Mouse (Mus musculus): ENCODE results near the gene Zfp687. TPM values are rescaled to one million over a fixed set of nuclear protein-coding genes. Genes with fewer than 3 reads are reported as not detected.
A peak's percentile ranks its signal among the peaks of the same experiment; 100 is the strongest.
"Not testable (repeated sequence)": the region's sequence is repeated elsewhere in the genome, so short reads cannot be mapped to it uniquely, and the experiment has no call there.

The Zfp687 gene
- polyA plus RNA-seq, 1 experiment, result 13.3 TPM

DNA sequence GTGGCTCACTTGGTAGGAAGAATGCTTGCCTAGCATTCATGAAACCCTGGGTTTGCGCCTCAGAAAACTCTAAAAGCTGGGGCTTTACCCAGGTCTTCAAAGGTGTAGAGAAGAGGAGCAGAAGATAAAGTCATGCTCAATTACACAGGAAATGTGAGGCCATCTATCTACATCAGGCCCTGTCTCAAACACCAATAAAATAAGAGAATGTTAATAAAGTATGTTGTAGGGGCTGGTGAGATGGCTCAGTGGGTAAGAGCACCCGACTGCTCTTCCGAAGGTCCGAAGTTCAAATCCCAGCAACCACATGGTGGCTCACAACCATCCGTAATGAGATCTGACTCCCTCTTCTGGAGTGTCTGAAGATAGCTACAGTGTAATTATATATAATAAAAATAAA, 5.7 kb upstream of the Zfp687 start:
- not testable (repeated sequence) for DNase-seq (ENCODE audit: low read depth, low spot score)
- 86% methylated on average over 5 of the region's 5 CpGs for whole genome bisulfite sequencing

DNA sequence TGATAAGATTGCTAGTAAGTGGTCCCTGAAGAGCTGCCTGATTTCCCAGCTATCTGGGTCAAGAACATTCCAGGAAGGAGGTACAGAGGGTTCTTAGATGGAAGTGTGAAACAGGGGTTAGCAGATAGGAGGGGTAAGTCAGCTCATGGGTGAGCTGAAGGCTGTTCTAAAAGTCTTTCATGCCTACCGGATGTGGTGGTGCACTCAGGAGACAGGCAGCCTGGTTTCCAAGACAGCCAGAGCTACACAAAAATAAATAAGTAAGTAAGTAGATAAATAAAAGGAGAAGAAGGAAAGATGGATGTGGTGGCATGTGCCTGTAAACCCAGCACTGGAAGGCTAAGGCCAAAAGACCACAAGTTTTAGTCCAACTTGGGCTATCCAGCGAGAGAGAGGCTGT, 3.5 kb upstream of the Zfp687 start:
- no peak for DNase-seq (ENCODE audit: low read depth, low spot score)
- 94% methylated on average over 2 of the region's 2 CpGs for WGBS

DNA sequence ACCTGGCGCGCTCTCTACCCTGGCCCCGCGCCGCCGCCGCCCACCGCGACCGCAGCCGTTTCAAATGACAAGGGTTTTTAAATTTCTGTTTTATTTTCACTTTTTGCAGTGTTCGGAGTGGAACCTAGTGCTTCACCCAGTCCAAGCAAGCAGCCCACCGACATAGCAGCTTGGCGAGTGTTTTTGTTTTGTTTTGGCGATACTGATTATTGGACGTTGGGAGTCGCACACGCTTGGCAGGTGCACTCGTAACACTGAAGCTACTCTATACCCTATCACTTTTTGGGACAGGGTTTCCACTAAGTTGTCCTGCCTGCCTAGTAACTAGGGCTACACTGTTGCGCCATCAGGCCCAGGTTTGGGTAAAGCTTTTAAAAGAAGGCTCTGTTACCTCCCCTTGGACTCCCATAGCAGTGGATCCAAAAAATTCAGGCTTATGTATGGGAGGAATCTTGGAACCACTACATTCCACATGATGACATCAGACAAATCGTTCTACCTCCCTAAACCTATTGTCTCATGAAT, 1.3 kb upstream of the Zfp687 start:
- DNase-seq (ENCODE audit: low read depth, low spot score), result no peak
- 2% methylated on average over 21 of the region's 21 CpGs for WGBS

DNA sequence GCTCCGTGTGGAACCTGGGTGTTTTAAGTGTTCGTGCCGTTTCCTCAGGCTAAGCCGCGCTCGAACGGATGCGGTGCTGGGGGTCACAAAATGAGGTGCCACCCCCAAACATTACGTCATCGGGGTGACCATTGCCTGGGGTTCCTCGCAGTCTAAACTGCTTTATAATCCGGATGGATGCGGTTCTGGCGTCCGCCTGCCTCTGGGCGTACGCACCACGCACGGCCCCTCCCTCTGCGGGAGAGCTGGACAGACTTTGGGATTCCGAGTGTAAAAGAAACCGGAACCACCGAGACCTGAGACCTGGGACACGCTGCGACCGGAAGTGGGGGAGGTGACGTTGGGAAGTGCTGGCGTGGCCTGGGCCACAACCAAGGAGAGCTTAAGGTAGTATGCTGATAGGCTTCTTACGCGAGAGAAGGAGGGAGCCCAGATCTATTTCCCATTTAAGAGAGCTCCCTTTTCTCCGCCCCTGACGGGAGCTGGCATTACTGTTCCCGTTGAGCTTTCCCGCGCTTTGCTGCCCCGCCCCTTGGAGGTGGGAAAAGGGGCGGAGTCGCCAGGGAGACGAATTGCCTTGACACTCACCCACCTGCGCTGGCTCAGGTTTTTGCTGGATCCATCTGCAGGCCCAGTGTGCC, 763 bp upstream of the Zfp687 start:
- WGBS, result under 1% methylated on average over 40 of the region's 40 CpGs
- DNase-seq (ENCODE audit: low read depth, low spot score), result peak; percentile 95

DNA sequence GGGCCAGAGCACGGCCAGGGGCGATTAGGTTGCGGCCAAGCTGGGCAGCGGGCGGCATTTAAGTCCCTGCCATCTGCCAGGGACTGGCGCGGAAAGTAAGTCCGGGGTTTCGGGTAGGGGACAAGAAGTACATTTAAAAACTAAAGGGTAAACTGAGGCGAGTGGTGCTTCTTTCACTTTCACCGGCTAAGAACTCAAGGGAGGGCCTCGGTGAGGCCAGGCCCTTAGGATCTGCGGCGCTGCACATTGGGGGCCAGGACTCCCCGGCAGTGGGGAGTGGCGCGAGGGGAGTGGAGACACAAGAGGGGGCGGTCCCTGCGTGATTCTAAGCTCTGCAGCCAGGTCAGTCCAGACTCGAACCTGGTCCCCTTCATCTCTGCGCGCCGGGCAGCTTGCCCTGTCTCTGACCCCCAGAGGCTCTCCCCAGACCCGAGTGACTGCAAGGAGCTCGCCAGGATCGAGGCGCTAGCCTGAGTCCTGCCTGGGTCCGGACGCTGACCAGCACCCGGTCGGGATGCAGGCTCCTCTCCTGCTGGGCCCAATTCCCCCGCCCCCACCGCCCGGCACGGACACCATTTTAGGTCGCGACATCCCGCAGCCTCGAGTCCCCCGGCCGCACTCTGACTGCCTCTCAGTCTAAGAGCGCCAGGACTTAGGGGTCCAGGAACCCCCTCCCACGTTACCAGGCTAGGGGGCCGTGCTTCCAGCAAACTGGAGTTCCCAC, 658 bp downstream of the Zfp687 start:
- WGBS, result 1% methylated on average over 44 of the region's 44 CpGs
- DNase-seq (ENCODE audit: low read depth, low spot score), result no peak

DNA sequence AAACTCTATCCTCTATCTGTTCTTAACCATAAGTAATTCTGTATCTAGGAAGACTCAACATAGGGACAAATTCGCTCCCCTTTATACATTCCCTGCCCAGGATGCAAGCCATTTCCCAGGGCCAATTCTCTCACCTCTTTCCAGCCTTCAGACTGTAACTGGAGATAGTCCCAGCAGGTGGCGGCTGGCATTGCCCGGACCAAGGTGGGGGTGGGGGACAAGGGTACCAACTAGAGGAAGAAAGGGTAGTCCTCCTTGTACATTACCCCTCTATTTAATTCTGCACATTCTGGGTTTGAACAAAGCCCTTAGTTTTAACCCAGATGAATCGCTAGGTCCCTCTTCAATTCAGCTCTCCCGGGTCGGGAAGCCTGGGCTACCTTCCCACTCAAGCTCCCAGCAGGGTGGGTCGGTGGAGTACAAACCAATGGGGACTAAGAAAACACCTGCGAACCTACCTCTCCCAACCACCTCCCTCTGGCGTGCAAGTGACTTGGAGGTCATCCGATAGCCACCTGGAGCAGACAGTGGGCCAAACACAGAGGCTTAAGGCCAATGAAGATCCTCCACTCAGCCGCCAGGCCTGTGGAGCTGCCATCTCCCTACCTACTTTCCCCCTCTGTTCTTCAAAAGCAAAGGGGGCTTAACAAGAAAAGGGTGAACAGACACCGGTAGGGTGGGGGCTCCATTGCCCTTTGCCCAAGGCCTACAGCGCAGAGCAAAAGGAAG, 1.4 kb downstream of the Zfp687 start:
- 17% methylated on average over 13 of the region's 13 CpGs for WGBS
- DNase-seq (ENCODE audit: low read depth, low spot score), result no peak

DNA sequence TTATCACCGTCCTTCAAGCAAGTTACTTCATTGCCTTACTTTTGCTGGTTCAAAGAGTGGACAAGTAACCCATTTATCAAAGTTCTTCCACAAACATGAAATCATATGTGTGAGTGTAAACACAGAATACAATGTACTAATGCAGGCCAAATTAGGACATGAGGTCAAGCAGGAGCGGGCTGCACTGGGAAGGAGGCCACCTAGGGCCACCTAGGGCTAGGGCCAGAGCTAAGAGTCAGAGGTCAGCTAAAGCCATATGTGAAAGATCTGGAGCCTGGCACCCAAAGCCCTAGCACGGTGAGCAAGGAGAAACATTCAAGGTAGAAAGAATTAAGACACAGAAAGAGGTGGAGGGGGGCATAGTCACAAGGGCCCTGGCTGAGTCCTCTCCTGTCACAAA, 2.3 kb downstream of the Zfp687 start:
- DNase-seq (ENCODE audit: low read depth, low spot score), result no peak
- 86% methylated on average over 3 of the region's 3 CpGs for WGBS

DNA sequence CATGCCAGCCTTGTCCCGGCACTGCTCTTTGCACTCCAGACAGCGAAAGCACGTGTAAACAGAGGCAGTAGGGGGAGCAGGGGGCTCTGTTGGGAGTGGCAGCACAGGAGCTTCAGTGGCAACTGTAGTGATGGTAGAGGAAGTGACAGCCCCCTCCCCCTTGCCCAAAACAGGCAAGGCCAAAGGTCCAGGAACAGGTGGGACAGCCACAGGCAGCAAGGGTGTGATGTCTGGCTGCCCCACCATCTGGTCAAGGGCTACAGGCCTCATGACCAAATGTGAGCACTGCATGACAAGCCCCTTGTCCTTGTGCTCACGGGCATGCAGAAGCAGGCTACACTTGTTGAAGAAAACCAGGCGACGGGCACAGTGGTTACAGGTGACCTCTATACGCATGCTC, 4.9 kb downstream of the Zfp687 start:
- DNase-seq (ENCODE audit: low read depth, low spot score), result no peak
- 86% methylated on average over 7 of the region's 7 CpGs for WGBS

DNA sequence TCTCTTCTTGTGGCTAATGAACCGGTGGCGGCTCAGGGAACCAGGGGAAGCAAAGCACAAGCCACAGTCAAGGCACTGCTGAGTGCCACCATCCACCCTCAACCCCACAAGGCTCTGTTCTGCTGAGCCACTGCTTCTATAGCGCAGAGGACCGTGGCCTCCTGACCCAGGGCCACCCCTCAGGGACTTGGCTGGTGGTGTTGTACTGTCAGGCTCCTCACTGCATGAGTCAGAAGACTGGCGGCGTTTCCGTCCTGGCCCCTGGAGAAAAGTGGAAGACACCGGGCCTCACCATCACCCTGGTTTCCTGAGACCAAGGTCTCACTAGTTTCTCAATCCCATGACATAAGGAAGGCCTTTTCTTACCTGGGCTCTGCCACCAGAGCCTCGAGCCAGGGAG, 7.5 kb downstream of the Zfp687 start:
- no peak for DNase-seq (ENCODE audit: low read depth, low spot score)
- WGBS, result 89% methylated on average over 9 of the region's 9 CpGs

DNA sequence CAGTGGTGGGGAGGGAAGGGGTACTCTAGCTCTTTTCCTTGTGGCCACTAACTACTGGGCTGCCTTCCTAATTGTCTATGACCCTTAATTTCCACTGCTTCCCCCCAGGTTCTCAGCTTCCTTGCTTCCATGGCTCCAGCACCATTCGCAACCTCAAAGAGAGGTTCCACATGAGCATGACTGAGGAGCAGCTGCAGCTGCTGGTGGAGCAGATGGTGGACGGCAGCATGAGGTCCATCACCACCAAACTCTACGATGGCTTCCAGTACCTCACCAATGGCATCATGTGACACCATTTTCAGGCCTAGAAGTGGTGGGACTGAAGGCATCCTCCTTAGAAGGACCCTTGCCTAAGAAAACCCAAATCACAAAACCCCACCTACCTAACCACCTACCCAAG, 9.6 kb downstream of the Zfp687 start:
- 90% methylated on average over 3 of the region's 3 CpGs for WGBS
- no peak for DNase-seq (ENCODE audit: low read depth, low spot score)

DNA sequence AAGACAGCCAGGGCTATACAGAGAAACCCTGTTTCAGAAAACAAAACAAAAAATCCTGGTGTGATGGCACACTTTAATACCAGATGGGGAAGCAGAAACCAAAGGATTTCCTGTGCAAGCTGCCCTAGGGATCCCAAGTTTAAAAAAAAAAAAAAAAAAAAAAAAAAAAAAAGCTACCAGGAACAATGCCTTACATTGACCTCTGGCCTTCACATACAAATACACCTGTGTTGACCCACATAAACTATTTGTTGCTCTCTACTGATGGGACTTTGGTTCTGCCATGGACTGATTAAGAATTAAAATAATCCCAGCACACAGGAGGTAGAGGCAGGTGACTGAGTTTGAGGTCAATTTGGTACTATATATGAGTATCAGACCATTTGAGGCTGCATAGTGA, 12.0 kb downstream of the Zfp687 start:
- DNase-seq (ENCODE audit: low read depth, low spot score), result no peak

DNA sequence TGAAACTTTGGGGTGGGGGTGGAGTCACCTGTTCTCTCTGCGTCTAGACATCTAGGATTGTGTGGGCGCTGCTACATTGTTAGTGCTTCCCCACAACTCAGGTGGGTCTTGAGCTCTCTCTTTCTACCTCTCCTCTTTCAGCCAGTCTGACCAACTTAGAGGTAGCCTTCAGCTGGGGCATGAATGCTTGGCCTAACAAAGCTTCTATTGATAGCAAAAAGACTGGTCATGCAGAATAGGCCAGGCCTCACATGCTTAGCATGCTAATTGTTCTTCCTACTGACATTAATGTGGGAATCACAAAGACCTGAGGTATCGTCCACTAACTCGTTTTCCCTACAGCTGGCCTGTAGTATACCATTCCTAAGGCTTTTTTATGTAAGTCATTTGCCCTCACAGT, 12.7 kb downstream of the Zfp687 start:
- 90% methylated on average over 4 of the region's 4 CpGs for WGBS
- DNase-seq (ENCODE audit: low read depth, low spot score), result no peak

DNA sequence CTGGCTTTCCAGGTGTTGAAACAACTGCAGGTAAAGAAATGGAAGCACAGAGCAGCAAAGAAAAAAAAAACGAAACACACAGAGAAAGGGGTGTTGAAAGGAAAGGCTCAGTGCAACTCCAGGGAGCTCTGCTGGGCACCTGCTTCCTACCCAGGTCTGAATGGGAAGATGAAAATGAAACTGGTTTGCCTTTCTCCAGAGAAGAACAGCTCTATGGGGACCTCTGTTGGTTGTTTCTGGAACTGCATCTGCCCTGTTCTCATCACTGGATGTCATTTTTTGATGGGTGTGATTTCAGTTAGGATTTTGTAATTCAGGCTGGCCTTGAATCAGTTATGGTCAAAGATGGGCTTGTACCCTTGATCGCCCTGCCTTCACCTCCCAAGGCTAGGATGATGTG, 18.3 kb downstream of the Zfp687 start:
- DNase-seq (ENCODE audit: low read depth, low spot score), result no peak
- WGBS, result 22% methylated on average over 2 of the region's 2 CpGs

DNA sequence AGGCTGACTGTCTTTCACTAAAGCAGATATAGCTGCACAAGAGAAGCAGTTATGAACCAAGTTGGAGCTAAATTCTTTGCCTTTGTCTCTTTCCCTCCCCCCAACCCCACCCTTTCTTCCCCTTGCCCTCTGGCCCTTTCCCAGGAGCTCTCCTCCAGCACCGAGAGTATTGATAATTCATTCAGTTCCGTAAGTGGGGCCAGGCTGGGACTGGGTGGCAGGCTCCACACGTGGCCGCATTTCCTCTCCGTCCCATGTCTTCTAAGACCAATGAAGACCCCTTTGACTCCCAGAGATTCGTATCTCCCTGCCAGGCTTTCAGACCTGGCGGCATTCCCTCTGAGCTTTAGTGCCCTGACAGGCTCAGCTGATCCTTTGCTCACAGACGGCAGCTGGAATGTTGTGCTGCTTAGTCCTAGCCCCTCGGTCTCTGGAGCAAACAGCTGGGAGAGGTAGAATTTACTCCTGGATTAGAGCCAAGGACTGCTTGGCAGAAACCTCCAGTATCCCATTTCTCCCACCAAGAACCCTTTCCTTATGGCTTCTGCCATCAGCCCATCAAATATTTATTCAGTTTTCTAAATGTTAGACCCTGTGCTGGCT, 26.0 kb downstream of the Zfp687 start:
- DNase-seq (ENCODE audit: low read depth, low spot score), result no peak
- WGBS, result 26% methylated on average over 9 of the region's 9 CpGs

DNA sequence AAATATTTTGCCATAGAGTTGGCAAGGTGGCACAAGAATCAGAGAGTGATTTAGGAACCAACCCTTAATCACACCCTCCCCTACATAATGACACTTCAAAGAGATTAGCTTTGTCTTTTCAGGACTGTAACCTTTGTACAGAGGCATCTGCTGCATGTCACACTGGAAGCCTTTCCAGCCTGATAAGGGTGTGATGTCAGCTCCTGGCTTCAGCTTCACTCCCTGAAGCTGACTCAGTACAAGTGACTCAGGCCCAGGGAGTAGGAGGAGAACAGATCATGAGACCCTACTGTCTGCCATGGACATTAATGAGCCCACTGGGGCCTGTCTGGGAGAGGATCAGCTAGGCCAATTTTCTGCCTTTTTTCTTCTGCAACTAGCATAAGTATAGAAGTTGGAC, 27.7 kb downstream of the Zfp687 start:
- DNase-seq (ENCODE audit: low read depth, low spot score), result peak; percentile 64

DNA sequence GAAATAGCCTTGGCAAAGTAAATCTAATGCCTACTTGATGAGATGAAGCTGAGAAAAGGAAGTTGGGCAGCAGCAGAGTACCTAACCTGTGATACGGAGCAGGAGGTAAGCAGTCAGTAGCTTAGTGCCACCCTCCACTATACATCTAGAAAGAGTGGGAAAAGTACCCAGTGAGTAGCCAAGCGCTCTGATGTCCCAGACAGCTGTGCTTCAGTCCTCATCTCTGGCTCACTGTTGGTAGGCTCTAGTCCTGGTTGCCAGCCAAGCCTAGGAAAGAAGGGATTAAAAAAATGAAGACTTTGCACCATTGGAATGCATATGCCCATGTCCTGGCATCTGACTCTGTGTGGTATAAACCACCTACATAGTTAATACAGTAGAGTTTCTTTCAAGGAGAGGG, 29.7 kb downstream of the Zfp687 start:
- 82% methylated on average over 2 of the region's 2 CpGs for WGBS
- no peak for DNase-seq (ENCODE audit: low read depth, low spot score)

DNA sequence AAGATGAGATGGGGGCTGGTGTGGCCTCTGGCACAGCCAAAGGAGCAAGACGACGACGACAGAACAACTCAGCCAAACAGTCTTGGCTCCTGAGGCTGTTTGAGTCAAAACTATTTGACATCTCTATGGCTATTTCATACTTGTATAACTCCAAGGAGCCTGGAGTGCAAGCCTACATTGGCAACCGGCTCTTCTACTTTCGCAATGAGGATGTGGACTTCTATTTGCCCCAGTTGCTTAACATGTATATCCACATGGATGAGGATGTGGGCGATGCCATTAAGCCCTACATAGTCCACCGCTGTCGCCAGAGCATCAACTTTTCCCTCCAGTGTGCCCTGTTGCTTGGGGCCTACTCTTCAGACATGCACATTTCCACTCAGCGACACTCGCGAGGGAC, 30.9 kb downstream of the Zfp687 start:
- DNase-seq (ENCODE audit: low read depth, low spot score), result no peak
- WGBS, result 87% methylated on average over 11 of the region's 11 CpGs

DNA sequence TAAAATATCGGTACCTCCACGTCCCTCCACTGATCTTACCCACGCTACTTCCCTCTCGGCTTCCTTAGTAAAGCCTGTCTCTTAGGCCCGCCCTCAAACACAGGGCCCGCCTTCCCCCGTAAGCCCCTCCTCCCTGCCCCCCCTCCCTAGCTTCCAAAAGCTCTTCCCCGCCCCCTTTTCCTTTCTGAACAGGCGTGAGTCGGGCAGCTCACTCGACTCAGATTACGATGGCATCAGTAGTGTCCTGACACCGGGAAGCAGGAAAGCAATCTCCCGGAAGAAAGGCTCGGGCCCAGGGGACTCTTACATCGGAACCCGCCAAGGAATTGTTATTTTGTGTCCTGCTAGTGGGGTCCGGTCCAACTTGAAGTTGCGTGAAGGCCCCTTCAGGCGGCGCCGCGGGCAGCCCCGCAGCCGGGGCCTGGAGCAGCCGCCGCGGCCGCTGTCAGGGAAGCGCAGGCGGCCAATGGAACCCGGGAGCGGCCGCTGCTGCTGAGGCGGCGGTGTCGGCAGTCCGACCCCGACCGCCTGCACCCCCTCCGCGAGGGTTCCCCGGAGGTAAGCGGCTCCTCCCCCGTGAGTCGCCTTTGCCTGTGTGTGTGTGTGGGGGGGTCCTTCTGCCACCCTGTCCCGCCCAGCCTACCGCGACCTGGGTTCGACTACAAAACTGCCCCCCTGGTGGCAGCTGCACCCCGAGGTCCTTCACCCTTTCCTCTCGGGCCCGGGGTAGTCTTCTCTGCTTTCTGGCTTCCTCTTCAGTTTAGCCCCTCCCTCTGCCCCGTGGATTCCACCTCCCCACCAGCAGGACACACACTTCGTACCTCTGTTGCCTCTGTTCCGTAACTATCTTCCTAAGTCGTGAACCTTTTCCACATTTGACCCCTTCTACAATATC, 40.5 kb downstream of the Zfp687 start, which contains the start of gene Pi4kb:
TSS of gene Pi4kb (plus strand) at position 204 of the 895 bp plus-strand sequence.
- WGBS, result under 1% methylated on average over 57 of the region's 57 CpGs
- DNase-seq (ENCODE audit: low read depth, low spot score), result peak; percentile 76

DNA sequence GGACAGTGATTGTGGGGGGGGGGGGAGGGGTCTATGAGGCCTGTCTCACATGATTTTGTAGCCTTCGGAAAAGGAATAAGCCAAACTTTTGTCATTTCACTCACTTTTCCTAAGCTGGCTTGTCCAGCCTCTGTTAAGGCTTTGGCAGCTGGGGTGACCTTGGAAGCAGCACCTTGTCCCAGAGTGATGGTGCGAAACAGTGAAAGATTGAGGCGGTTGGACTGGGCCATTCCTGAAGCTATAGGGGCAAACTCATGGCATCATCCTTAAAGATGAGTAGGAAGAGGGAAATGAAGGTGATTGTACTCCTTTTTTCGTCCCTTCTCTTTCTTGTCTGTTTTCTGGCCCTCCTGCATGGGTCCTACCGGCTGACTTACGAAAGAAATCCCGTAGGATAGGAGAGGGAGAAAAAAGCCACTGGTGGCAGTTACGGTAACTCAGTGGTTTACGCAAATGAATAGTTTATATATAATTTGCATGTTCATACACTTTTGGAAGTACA, 41.2 kb downstream of the Zfp687 start:
- no peak for DNase-seq (ENCODE audit: low read depth, low spot score)
- 15% methylated on average over 9 of the region's 9 CpGs for WGBS
